Mouse (Mus musculus): ENCODE results near the gene Lcorl.
A peak's percentile ranks its signal among the peaks of the same experiment; 100 is the strongest.
"Not testable (repeated sequence)": the region's sequence is repeated elsewhere in the genome, so short reads cannot be mapped to it uniquely, and the experiment has no call there.

The Lcorl gene

DNA sequence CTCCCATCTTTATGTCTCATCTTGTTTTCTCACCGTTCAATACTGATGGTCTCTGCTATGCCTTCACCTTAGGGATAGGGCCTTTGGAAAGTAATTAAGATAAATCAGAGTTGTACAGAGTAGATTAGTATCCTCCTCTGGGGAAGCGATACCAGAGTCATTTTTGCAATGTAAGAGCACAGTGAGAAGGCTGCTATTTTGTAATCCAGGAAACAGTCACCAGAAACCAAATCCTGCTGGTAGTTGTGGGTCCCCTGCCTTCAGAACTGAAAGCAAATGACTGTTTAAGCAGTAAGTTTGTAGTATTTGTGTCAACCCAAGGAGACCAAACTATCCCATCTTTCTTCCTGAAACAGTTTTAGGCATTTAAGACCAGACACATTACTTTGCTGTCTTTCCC, 147.8 kb downstream of the Lcorl start:
- DNase-seq (ENCODE audit: low read depth, low spot score): no peak

DNA sequence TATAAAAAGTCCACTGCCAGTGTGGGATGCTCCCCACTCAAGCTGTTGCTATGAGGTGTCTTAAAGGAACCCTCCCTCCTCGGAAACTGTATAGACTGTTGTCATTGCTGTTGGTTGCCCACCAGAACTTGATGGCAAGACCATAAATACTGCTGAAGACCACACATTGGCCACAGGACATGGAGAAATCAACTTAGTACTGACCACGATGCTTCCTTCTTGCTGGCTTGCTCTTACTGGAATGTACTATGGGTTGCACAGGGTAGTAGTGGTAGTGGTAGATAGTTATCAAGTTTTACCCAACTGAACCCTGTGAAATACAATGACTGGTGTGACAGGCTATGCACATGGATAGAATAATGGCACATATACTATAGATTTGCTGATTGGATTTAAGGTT, 150.6 kb downstream of the Lcorl start:
- DNase-seq (ENCODE audit: low read depth, low spot score): no peak

DNA sequence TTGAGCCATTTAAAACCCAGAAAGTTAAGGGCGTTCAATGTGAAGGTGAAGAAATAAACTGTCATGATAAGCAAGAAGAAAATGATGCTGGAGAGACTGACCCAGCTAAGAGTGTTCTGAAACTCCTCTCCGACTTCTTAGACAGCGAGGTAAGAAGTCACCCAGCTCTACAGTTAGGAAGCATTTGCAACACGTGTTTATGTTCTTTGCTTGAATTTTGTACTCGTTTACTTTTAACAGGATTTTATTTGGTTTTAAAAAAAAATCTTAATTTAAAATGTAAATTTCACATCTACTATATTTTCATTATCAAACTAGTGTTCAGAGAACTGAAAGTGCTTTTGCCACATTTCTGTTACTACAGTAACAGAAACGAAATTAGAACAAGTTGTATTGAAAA, 165.7 kb downstream of the Lcorl start:
- DNase-seq (ENCODE audit: low read depth, low spot score): no peak

DNA sequence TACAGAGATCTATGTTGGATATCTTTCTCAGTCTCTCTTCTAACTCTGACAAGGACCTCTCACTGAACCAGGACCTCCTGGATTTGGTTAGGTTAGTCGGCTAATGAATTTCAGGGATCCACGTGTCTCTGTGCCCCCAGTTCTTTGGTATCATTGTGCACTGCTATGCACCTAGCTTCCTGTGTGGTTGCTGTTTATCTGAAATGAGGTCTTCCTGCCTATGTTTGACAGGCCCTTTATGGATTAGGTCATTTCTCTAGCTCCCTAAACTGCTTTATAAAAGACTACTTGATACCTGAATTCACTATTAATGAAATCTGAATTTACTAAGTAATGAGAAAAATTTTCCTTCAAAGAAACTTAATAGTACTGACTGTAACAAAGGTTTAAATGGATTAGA, 166.6 kb downstream of the Lcorl start:
- DNase-seq (ENCODE audit: low read depth, low spot score): no peak

DNA sequence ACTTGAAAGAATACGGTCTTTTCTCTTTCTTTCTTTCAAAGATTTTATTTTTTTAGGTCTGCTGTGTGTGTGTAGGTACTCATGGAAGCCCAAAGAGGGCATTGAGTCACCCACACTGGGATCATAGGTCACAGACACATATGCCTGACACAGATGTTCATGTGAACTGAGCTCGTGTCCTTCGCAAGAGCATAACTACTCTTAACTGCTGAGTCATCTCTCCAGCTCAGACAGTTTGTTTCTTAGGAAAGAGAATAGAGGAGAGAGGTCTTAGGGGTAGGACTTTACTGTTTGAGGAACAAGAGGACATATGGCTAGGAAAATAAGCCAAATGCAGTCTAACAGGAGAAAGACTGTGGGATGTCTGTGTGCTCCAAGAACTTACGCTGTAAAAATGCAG, 168.3 kb downstream of the Lcorl start:
- DNase-seq (ENCODE audit: low read depth, low spot score): no peak

DNA sequence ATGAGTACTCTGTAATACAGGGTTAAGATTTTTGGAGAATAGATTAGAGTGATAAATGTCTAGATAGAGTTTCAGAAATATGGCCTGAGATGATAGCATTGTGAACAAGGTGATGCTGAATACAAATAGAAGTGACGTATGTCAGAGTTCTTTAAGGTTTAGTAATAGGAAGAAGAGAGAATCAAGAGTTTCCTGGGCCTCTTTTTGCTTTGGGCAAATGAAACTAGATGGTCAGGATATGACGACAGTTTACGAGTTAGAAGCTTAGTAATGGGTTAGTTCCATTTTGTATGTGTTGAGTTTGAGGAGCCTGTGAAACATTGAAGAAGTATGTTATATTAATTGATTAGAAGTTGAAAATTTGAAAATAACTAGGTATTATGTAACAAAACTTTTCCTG, 171.2 kb downstream of the Lcorl start:
- DNase-seq (ENCODE audit: low read depth, low spot score): no peak

DNA sequence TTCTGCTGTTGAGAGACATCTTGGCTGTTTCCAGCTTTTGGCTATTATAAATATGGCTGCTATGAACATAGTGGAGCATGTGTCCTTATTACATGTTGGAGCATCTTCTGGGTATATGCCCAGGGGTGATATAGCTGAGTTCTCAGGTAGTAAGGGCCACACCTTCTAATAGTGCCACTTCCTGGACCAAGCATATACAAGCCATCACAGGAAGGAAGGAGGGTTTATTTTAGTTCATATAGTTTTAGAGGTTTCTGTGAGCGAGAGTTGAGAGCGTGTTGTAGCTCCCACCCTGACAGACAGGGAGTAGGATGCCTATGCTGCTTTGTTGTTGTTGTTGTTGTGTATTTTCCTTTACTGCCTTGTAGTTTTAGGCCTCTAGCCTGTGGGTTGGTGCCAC, 172.2 kb downstream of the Lcorl start:
- no peak for DNase-seq (ENCODE audit: low read depth, low spot score)

DNA sequence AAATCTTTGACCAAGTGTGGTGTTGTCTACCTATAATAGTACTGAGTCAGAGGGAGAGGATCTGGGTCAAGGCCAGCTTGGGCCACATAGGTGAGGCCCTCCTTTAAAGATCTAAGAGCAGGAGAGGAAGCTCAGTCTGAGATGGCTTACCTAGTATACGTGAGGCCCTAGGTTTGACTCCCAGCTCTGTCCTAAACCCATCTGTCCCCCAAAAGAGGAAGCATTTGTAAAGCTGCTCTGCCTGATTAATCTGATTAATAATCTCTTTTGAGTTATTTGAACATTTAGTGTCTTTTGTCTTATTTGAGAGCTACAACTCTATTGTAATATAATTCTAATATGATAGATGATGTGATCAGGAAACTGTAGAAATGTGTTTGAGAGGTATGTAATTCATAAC, 174.0 kb downstream of the Lcorl start:
- DNase-seq (ENCODE audit: low read depth, low spot score): no peak

DNA sequence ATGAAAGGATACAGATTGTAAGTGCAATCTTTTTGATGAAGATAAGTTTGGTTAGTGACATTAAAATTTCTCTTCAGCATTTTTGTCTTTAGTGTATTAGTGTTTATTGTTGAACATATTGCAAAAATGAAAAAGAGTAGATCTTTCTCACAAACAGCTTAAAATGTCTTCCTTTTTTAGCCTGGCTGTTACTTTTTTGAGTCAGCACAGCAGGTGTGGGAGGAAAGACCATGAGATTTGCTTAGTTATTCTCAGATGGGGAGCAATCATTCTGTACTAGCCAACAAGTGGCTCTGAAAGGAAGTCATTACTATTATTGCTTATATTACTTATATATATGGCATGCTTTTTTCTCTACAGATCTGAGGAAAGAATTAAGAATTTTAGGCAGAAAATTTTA, 177.5 kb downstream of the Lcorl start:
- DNase-seq (ENCODE audit: low read depth, low spot score): no peak

DNA sequence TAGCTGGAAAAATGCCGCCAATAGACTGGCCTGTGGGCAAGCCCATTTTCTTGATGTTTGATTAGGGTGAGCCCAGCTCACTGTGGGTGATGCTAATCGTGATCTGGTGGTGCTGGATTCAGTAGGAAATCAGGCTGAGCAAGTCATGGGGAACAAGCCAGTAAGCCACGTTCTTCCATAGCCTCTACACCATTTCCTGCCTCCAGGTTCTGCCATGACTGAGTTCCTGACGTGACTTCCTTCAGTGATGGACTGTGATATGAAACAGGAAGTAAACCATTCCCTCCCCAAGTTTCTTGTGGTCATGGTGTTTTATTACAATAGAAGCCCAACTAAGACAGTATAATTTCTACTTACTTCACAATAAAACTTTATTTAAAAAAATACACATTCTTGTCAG, 179.8 kb downstream of the Lcorl start:
- no peak for DNase-seq (ENCODE audit: low read depth, low spot score)

DNA sequence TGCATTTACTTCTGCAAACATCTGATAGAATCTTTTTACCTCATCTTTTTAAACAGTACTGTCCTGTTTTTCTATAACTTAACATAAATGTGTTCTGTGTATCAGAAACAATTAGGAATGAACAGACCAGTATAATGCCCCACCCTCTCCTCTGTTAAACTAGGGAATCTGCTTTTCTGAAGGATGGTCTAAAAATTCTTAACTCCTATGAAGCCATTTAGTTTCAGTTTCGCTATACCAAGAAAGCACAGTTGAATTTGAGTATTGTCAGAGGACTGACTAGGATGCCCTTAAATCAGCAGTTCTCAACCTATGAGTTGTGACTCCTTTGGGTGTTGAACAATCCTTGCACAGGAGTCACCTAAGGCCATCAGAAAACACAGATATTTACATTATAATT, 182.4 kb downstream of the Lcorl start:
- DNase-seq (ENCODE audit: low read depth, low spot score): no peak

DNA sequence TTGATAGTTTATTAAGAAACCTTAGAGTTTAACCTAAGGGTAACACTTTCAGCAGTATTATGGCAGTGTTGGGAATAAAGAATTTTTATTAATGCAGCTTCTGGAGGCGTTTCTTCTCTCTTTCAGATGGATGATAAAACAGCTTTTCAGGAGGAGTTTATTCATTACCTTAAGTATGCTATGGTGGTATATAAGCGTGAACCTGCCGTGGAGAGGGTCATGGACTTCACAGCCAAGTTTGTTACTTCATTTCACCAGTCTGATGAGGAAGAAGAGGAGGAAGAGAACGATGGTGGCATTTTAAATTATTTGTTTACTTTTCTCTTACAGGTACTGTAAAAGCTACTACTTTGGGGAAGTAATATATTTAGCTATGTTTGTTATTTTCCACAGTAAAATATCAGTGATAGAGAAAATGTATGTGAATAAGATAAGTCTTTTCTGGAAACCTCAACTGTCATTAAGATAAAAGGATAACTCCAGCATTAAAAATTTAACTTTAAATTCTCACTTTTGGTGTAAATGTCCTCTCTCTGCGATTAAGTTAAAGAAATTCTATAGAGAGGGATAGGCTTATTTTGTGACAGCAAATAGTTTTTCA, 186.4 kb downstream of the Lcorl start:
- no peak for DNase-seq (ENCODE audit: low read depth, low spot score)

DNA sequence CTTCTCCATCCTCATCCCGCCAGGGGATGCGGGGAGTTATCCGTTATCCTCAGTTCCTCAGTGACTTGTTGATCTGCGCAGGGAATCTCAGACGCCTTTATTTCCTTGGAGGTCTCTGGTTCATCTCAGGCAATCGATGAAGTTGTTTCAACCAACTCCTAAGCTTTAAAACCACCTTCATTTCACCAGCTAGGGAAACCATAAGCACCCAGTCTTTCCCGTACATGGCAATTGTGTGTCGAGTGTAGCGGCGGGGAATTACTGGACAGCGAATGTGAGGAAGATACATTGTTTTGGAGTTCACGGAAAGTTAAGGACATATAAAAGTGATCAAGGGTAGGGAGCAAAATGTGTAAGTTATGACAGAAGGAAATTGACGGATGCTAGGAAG, 187.1 kb downstream of the Lcorl start:
- no peak for DNase-seq (ENCODE audit: low read depth, low spot score)

DNA sequence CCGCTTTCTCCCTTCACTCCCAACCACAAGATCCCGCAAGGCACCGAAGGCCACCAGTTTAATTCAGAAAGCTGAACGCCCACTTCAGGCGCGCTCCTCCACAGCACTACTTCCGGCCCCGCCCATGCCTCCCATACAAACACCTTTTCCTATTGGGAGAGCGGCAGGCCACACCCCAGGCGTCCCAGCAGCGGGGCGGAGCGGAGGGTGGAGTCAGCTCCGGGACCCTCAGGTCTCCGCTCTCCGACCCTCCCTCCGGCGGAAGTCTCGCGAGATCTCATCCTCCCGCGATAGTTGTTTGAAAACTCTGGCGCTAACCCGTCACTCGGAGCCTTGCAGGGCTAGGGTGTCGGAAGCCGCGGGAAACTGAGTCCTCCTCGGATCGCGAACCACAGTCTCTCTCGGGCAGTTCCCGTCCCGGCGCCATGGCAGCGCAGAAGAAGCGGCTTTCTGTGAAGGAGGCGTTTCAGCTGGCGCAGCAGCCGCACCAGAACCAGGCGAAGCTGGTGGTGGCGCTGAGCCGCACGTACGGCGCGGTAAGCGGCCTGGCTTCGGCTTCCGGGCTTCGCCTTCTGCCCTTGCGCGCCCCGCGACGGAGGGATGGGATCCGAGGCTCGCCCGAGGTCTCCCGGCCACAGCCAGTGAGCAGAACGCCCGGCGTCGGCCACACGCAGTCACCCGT, 187.7 kb downstream of the Lcorl start, which contains the start of gene Ncapg:
TSS of gene Ncapg (plus strand) at position 322 of the 682 bp plus-strand sequence.
- DNase-seq (ENCODE audit: low read depth, low spot score): peak; percentile 99

DNA sequence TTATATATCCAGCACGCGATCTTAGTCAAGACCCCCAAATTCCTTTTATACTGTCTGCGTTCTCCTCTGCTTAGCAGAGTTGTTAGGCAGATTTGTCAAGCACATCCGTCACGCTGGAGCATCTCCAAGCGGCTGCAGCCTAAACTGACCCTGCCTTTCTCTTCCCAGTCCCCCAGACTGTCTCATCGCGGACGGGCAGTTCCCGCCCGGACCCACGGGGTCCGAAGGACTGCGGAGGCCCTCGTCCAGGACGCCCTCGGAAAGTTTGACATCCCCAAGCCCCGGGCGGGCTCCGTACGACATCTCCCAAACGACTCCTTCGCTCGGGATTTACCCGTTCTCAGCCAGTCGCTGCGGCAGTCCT, 188.2 kb downstream of the Lcorl start:
- no peak for DNase-seq (ENCODE audit: low read depth, low spot score)

DNA sequence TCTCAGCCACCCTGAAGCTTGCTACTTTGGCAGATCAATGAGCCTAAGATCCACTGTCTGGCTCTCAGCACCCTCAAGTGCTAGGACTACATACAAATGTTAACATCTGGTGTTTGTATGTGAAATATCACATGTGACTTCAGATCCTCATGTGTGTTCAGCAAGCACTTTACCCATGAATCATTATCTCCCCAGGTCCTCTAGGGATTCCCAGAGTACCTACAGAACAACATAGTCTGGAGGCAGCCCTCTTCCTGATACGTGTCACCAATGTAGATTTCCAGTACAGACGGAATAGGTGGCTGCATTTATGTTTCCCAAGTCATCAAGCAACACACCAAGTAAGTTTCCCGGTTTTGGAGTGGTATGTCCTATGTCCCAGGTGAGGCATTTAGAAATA, 188.6 kb downstream of the Lcorl start:
- DNase-seq (ENCODE audit: low read depth, low spot score): no peak

DNA sequence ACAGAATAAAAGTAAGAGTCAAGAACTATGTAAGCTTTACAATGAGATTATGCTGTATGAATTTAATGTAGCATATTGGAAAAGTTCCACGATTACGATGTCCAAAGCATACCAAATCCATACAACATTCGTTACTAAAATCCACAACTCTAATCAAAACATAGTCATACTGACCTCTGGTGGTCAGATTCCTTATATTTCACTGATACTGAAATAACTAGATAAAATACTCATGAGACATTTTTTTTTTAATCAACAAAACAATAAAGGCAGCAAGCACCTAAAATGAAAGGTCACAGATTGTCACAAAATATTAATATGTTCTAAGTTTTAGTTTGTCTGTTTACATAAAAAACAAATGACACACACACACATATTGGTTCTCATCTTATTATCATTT, 189.1 kb downstream of the Lcorl start:
- DNase-seq (ENCODE audit: low read depth, low spot score): no peak

DNA sequence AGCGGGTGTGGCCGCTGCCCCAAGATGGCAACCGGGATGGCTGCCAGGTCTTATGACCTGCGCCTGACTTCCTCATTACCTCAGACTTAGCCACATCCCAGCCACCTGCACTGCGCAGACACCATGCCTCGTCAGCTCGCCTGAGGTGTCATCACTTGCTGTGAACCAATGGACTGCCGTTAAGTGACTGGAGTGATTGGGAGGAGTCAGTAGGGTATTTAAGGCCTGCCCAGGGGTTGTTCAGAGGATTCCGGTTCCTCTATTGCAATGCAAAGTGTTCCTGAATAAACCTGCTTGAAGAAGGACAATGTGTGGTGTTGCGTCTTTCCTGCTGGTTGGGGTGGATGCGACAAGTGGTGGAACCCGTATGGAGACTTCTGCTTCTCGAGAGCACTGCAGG, 199.0 kb downstream of the Lcorl start:
- DNase-seq (ENCODE audit: low read depth, low spot score): not testable (repeated sequence)

DNA sequence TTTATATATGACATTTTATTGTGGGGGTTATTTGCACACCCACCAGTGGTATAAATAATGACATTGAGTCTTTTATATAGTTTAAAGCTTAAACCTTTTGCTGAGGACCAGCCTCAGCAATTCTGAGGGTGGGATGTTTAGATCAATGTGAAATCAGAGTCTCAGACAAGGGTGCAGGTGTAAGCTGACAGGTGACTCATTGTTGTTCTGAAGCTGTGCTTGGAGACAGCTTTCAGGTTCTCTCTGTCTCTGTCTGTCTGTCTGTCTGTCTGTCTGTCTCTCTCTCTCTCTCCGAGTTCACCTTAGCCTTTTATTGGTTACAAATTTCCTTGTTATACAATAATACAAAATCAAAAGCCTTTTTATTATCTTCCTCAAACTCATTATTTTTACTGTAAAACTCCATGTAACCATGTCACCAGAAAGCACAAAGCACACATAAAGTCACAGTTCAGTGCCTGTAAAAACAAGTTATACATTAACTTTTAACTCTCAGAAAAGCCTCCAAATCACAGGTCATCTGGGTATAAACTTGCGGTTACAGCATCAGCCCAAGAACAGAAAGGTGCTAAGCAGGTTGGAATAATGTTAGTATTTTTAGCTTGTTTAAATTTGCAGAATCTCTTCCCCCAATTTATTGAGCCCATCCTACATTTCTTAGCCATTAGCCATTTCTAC, 206.2 kb downstream of the Lcorl start:
- no peak for DNase-seq (ENCODE audit: low read depth, low spot score)

Measured in embryo, embryonic 11.5 days (tissue).